Mouse (Mus musculus) c-Kit-positive CD71-positive TER-119-negative erythroid progenitor cells, embryonic 14.5 days (primary cell): ENCODE data around the gene Sept1.
A peak's percentile ranks its signal among the peaks of the same experiment; 100 is the strongest.

ENCODE experiments used
- DNase-seq: peaks from one replicate; pipeline ENCODE4 v3.0.0-alpha.2; 2013; ENCODE audit warnings: low read depth

The Sept1 gene

DNA sequence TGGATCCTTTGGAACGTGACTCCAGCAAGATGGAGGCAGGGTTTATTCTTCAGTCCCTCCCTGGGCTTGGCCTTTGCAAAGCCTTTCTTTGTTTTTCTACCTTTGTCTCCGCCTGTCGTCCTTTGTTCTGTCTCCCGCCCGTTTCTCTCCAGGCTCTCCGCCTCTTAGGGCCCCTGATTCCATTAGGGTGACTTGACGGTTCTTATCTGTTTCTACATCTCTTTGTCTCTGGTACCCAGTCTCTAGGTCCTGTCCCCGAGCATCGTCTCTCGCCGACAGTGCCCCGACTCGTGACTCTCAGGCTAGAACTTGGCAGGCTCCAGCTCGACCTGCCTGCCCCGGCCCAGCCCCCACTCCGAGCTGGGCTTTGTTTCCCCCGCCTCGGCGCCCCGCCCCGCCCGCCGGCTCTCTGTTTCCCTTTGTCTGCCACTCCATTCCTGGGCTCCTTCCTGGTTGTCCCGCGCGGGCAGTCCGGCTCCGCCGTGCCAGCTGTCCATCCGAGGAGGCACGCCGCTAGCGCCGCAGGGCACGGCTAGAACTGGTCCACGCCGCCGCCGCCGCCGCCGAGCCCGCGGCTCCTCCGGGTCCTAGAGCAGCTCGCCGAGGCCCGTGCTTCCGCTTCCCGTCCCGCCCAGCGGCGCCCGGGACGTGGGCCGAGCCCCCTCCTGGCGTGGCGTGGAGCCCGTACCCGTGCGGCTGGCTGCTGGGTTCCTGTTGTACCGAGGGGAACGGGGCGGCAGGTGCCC is at the start of gene Sept1, which contains the start of gene Zfp553:
Gene Sept1 (minus strand): TSS at position 509 of the 746 bp plus-strand sequence.
Gene Zfp553 (plus strand): TSS at position 440 of the 746 bp plus-strand sequence.
- DNase-seq = peak; percentile 61

GRCm38 (mm10) chr7:127282190-127282589 is 49.3 kb upstream of the Sept1 start:
- DNase-seq = no peak

- DNase-seq = no peak
Measured at GRCm38 (mm10) chr7:127281114-127281513, 48.2 kb upstream of the Sept1 start.

- no peak for DNase-seq
Measured at GRCm38 (mm10) chr7:127280092-127280491, 47.2 kb upstream of the Sept1 start.

DNA sequence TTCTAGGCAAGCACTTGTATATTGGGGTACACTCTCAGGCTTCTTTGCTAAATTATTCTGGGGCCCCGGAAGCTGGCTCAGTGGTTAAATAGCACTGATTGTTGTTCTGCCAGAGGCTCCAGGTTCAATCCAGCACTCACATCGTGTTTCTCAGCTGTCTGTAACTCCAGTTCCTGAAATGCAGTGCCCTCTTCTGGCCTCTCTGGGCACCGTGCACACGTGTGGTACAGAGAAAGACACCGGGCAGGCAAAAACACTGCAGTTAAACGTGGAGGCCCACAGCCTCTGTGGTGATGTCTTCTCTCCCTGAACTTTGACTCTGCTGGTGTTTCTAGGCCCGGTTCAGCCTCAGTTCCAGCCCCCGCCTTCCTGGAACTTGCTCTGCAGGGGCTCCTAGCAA is 45.4 kb upstream of the Sept1 start:
- DNase-seq = no peak

GRCm38 (mm10) chr7:127276519-127276961 is 43.6 kb upstream of the Sept1 start:
- no peak for DNase-seq

GRCm38 (mm10) chr7:127273925-127274789 is 41.2 kb upstream of the Sept1 start, which contains the start of gene Sephs2:
TSS of gene Sephs2 (minus strand) at chr7:127274055.
- DNase-seq = peak; percentile 94

GRCm38 (mm10) chr7:127273118-127273923 is 40.4 kb upstream of the Sept1 start:
- no peak for DNase-seq

DNA sequence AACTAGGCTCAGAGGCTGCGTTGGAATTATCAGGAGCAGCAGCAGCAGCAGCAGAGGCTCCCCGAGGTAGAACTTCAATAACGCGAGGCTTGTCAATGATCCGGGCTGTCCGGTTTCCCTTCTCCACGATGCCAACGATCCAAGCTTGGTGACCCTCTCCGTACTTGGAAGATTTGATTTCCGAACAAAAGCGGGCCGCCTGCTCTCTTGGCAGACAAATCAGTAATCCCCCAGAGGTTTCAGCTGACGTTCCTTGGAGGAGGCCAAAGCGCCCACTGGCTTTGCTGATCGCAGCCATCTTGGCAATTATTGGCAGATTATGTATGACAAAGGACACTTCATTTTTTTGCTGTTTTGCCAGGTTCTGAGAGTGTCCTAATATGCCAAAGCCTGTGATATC is 39.6 kb upstream of the Sept1 start:
- no peak for DNase-seq

GRCm38 (mm10) chr7:127271093-127271492 is 38.2 kb upstream of the Sept1 start:
- DNase-seq = no peak

DNA sequence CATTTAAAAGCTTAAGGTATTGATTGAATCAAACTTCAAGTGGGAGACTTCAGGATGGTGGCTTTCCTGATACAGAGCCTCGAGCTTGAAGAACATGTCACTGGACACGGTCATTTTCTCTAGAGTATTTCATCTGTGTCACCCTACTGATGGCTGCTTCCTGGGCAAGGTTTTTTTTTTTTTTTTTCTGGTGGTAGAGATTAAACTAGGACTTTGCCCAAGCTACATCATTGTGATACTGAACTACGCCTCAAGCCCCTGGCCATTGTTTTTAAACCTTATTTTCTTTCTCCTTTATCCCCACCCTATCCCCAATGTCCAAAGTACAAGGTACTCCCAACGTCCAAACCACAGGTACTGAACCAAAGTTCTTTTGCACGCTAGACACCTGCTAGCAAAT is 37.7 kb upstream of the Sept1 start:
- DNase-seq = no peak

- no peak for DNase-seq
Measured at GRCm38 (mm10) chr7:127270256-127270655, 37.3 kb upstream of the Sept1 start.

DNA sequence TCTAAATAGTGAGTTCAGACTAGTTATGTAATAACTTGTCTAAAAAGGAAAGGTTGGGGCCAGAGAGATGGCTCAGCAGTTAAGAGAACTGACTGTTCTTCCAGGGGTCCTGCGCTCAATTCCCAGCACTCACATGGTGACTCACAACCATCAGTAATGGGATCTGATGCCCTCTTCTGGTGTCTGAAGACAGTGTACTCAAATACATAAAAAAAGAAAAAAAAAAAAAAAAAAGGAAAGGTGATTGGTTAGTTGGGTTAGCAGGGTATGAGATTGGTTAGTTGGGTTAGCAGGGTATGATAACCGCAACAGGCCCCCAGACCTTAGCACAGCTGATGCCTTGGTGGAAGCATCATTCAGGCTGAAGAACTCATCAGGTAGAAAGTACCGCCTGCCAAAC is 30.6 kb upstream of the Sept1 start:
- no peak for DNase-seq

DNA sequence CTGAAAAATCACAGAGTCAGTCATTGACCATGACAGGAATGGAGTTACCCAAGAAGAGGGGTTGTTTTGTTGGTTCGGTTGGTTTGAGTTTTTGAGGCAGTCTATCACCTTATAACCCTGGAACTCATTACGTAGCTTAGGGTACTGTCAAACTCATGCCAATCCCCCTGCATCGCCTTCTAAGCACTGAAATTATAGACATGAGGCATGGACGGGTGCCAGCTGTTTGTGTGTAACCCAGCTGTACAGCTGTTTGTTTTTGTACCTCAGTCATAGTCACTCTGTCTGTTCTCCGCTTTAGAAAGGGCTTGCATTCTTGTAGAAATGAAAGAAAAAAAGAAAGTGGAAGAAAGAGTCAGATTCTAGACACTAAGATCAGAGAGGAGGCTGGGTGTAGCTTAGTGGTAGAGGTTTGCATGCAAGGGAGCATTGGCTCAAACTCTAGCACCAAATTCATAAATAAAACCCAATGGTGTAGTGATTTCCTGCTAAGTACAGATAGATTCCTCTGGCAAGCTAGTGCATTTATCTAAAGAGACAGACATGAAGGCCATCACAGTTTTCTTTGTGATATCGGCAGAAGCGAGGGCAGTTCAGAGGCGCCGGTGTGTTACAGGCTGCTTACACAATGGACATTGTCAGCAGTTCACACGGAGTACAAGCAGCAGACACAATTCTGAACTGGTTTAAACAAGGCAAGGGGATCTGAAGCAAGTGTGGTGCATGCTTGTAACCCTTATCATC is 29.5 kb upstream of the Sept1 start:
- DNase-seq = no peak

DNA sequence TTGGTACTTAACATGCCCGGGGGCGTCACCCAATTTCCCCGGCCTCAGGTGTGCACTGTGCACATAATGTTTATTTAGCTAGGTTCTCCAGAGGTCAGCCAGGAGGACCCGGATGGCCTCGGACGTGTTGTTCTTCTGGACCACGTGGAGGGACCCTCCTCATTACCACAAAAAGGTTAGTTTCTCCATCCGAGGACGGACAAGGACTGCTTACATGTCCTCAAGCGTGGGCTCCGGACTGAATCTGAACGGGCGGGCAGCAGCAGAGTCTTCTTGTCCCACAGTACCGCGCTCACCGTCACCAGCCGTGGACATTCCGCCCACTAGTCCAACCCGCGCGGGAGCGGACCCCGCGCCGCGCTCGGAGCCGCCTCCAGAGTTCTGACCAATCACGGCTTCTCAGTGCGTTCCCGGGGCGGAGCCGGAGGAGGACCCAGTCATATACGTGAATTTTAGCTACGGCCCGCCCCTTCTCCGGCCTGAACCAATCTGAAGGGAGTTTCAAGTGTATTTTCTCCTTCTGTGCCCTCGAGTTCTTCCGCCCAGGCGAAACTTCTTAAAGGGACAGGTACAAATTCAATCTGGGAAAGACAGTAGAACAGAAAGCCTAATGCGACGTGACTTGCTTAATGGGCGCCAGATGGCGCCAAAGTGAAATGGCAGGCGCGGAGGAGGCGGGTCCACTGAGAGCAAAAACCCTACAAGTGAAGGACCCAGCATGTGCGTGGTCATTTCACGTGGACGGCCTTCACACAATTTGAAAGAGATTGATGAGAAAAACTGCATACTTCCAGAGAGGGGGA is 27.6 kb upstream of the Sept1 start, which contains the start of gene Dctpp1:
Gene Dctpp1 (minus strand): TSS at position 401 of the 803 bp plus-strand sequence.
- peak; percentile 99 for DNase-seq

DNA sequence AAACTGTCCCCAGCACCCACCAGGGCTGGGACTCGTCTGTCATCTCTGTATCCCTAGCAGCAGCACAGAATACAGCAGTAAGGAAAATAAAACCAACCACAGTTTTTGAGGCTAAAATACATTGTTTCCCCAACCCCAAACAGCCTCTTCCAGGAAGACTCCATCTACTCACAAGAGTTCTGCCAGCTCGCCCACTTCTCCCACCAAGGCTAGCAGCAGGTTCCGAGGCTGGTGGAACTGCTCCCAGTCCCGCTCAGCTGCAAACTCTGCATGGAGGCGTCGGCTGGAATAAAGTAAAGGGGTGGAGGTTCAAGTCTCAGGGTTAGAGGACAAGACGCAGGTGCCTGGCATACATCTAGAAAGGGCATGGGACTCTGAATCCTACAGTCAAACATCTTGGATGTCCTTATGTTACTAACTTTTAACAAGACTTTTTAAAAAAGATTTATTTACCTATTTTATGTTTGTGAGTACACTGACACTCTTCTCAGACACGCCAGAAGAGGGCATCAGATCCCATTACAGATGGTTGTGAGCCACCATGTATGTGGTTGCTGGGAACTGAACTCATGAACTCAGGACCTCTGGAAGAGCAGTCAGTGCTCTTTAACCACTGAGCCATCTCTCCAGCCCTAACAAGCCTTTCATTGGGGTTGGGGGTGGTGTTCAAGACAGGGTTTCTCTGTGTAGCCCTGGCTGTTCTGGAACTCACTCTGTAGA is 26.4 kb upstream of the Sept1 start:
- no peak for DNase-seq

- DNase-seq = no peak
Measured at GRCm38 (mm10) chr7:127256518-127256917, 23.6 kb upstream of the Sept1 start.

DNA sequence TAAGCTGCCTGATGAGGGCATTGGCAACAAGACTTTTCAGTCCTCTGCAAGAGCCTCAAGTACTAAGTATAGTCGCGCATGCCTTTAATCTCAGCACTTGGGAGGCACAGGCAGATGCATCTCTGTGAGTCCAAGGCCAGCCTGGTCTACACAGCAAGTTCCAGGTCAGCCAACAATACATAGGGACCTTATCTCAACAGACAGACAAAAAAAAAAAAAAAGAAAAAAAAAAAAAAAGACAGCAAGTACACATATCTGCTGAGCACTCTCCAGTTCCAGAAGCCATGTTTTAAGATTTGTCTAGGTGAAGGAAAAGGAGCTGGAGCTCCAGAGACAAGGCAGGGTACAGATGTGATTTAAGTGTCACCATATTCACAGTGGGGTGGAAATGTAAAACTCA is 23.0 kb upstream of the Sept1 start:
- no peak for DNase-seq

DNA sequence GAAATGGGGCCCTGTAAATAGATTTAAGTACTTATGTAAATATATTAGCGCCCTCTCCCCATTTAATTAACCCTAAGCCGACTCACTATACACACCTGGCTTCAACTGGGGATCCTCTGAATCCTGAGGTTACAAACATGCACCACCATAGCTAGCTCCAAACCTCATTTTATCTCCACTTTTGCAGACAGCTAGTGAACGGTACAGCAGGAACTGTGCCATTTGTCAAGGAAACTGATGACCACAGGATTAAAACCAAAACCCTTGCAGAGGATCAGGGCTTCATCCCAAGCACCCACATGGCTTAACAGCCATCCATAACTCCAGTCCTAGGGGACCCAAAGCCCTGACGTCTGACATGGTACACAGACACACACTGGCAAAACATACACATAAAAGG is 22.1 kb upstream of the Sept1 start:
- no peak for DNase-seq
